Mouse (Mus musculus): Measurements from ENCODE around the gene Lactb.
A peak's percentile ranks its signal among the peaks of the same experiment; 100 is the strongest.

DNA sequence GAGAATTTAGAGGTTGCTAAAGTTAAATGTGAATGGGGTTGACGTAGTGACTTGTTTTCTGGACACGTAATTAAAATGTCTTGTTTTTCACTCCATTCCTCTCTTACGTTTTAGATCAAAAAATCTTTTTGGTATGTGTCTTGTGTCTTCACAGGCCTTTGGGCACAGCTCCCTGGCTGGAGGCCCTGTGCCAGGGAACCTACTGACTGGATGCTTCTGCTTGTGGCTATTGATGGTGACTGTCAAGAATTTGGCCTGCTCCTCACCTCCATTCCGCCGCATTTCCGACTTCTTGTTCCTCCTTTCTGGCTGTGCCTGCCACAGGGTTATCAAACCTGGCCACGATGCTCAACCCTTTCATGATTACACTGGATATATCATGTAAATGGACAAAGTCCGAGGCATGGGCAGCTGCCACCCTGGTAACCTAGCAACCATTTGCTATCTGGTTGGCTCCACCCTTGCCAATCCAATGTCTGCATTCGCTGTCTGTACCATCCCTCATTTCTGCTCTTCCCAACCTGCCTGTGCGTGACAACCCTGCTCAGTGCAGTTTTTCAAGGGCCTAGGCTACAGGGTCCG is 30.0 kb upstream of the Lactb start:
- TF ChIP-seq CTCF (IDR thresholded peaks at IDR 0.05; ENCODE audit: extremely low read depth, insufficient read length, insufficient replicate concordance, low read depth, low read length) = no peak
- TF ChIP-seq POLR2A (IDR thresholded peaks at IDR 0.05; ENCODE audit: low read depth, low read length) = peak; percentile 46; the same call in 1 of the 2 replicates

Measured in small intestine, adult 2 months (tissue).